Mouse (Mus musculus): Measurements from ENCODE around the gene Acin1.

GRCm38 (mm10) chr14:54705844-54706243, 19.1 kb upstream of the Acin1 start:
- TF ChIP-seq CTCF (IDR thresholded peaks at IDR 0.05; ENCODE audit: borderline replicate concordance, extremely low read depth, insufficient read depth, insufficient read length) (no peak), POLR2A (IDR thresholded peaks at IDR 0.05; ENCODE audit: borderline replicate concordance, extremely low read depth, insufficient read depth, insufficient read length, poor library complexity, severe bottlenecking) (no peak)

Data from brain, embryonic 14.5 days (tissue).